Mouse (Mus musculus) heart, adult 11 months (tissue): ENCODE data around the gene Rhou.
A peak's percentile ranks its signal among the peaks of the same experiment; 100 is the strongest.

Source experiments
- DNase-seq: peaks from one replicate; pipeline ENCODE4 v3.0.0; 2022

Gene Rhou

DNA sequence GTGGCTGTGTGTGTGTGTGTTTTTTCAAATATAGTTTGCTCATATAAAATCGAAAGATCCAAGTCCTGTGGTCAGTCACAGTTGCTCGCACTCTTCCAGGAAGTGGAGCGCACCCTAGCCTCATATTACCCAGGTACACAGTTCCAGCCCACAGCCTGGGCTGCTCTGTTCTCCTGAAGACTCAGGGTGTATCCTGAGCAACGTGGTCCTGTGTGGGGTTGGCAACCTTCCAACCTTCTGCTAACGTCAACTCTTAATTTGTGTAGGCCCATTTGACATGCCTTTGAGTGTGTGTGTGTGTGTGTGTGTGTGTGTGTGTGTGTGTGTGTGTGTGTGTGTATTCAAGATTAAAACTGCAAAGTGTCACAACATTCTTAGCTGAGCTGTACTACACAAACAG lies 43.6 kb downstream of the Rhou start:
- no peak for DNase-seq

DNA sequence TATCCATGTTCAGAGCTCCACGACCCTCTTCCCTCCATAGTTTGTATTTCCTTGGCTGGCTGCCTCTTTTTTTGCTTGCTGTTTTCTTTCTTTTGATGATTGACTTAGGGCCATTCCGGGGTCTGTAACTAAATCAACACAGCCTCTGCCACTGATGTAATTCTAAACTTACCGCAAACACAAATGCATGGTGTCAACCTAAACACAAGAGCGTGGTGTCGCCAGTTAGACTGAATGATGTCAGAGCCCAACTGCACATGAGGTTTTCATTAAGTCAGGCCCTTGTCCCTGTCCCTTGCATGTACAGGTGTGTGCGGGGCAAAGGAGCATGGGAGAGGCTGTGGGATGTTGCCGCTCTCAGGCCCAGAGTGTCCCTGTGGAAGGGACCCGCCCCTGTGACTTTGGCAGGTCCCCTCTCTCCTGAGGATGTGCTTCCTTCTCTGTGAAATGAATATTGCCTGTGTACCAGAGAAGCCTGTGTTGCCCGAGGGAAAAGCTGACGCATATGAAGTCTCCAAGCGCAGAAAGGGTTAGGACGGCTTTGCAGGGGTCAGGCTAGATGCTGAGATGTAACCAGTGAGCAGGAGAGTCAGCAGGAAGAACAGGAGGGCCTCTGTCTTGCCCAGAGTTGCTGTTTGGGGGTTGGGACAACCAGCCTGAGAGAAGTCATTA lies 46.8 kb downstream of the Rhou start:
- peak; percentile 92 for DNase-seq

DNA sequence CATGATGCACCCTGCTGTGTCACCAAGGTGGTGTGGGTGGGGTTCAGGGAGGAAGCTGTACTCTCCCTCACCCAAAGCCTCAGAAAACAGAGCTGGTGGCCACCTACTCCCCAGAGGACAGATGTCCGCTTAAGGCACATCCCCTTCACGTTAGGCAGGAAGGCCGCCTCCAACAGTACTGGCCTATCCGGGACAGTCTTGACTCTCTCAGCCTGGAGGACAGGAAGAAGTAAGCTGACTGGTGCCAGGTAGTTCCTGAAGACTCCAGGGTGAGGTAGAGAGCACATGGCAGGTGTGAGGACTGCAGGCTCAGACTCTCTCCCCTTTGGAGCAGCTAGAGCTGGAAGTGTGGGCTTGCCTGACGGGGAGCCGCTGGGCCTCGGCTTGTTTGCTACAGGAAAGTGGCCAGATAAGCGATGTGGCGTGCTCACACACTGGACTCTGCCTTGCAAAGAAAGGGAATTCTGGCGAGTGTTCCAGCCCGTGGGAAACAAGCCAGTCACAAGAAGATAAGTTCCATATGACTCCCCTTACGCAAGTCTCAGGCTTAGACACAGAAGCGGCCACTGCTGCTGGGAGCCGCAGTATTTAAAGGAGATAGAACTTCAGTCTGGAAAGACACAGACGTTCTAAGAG lies 48.3 kb downstream of the Rhou start:
- peak; percentile 97 for DNase-seq

DNA sequence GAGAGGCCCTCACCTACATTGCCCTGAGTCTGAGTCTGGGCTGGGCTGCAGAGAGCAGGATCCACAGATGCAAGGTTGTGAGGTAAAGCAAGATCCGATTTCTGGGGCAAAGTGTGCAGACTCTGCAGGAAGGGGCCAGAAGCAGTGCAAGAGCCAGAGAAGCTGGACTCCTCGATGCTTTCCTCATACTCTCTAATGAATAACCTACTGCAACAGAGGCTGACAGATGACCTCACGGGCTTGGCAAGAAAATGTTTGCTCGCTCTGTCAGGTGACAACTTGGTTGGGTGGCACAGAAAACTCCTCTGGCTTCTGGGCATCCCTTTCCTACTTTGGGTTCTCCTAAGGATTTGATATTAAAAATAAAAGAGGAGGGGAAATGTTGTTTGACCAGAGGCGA lies 51.6 kb downstream of the Rhou start:
- DNase-seq, result peak; percentile 87

DNA sequence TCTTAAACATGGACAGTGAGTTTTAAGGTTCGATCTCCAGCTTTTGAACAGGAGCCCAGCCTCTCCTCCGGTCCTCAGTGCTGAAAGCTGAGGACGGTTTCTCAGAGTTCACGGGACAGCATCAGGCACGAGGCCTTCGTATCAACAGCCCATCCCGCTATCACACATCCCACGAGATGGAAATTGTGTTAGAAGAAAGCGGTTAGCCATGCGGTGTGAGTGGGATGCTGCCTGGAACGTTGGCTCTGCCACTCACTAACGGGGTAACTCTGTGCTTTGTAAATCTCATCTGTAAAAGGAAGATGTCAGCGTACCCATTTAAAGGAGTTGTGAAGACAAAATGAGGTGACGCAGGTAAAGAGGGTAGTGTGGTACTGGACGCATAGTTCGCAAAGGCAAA lies 53.4 kb downstream of the Rhou start:
- DNase-seq, result no peak

DNA sequence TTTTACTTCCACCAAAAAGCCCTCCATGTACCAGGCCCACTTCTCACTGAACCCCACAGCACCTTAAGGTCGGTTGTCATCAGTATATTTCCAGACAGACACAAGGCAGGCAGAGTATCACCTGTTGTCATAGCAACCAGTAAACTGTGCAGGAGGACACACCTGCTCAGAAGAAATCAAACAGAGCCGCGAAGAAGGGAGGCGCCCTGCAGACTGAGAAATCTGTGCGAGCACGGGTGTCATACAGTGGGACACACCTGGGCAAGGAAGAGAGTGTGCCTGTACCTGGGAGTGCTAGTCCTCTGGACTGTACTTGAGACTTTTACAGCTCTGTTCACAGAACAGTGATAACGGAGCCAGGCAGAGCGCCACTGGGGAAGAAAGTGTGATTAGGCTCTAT lies 55.0 kb downstream of the Rhou start:
- DNase-seq, result peak; percentile 78

DNA sequence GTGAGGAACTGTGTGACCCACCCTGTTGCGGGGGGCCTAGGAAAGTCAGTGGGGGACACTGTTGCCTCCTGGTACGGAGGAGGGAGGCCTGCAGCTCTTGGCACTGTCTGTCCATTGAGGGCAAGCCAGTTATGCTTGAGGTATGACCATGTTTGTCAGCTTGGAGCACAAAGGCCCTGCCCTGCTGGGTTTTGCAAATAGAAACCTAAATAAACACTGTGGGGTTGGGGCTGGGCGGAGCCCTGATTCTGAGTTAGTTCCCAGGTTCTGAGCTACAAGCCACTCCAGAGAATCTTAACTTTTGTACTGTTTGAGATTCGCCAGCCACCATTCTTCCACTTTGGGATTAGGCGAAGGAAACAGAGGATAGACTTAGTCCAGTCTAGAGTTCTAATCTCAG lies 56.6 kb downstream of the Rhou start:
- DNase-seq, result no peak
